Mouse (Mus musculus) adrenal gland, postnatal 25 days (tissue): ENCODE measurements around the gene Wsb1. TPM values are rescaled to one million over a fixed set of nuclear protein-coding genes. Genes with fewer than 3 reads are reported as not detected.
A peak's percentile ranks its signal among the peaks of the same experiment; 100 is the strongest.
"Not testable (repeated sequence)": the region's sequence is repeated elsewhere in the genome, so short reads cannot be mapped to it uniquely, and the experiment has no call there.

Experiments
- DNase-seq: peaks from one replicate; pipeline ENCODE4 v3.0.0; 2021; ENCODE audit warnings: mixed read lengths
- long read RNA-seq: library from polyadenylated mRNA; stranded (forward); transcript quantifications from one replicate; pipeline ENCODE4 v2.0.0, GENCODE M21; 2021
- total RNA-seq: library from RNA; stranded (reverse); gene quantifications from 2 replicates; pipeline ENCODE4 v1.2.3, GENCODE M21; 2021

The Wsb1 gene
- 36.4 and 56.3 TPM in 2 replicates for total RNA-seq
- long read RNA-seq, transcript Wsb1-206 (4 exons, 2,338 nt): minor isoform, 5 of 32 reads
- long read RNA-seq, transcript Wsb1-201 (9 exons, 2,476 nt): major isoform, 11 of 32 reads
- long read RNA-seq, partial matches to known transcripts: 3 of 32 reads
- long read RNA-seq, other reads (novel, unspliced or antisense): 12 of 32 reads

GRCm38 (mm10) chr11:79254391-79255098, at the start of gene Wsb1:
Gene Wsb1 (minus strand): TSS chr11:79254671.
- DNase-seq: peak; percentile 93

GRCm38 (mm10) chr11:79304245-79304644, 49.8 kb upstream of the Wsb1 start:
- not testable (repeated sequence) for DNase-seq

- no peak for DNase-seq
Measured at GRCm38 (mm10) chr11:79303109-79303508, 48.6 kb upstream of the Wsb1 start.

- DNase-seq: no peak
Measured at GRCm38 (mm10) chr11:79299719-79300431, 45.4 kb upstream of the Wsb1 start.

GRCm38 (mm10) chr11:79296856-79297491, 42.5 kb upstream of the Wsb1 start, which contains the start of gene Gm9964:
Gene Gm9964 (minus strand): TSS chr11:79296906.
- no peak for DNase-seq

GRCm38 (mm10) chr11:79296167-79296566, 41.7 kb upstream of the Wsb1 start:
- peak; percentile 16 for DNase-seq

GRCm38 (mm10) chr11:79293971-79294370, 39.5 kb upstream of the Wsb1 start:
- no peak for DNase-seq

- no peak for DNase-seq
Measured at GRCm38 (mm10) chr11:79293025-79293424, 38.6 kb upstream of the Wsb1 start.

- DNase-seq: no peak
Measured at GRCm38 (mm10) chr11:79292130-79292529, 37.7 kb upstream of the Wsb1 start.

GRCm38 (mm10) chr11:79291651-79292050, 37.2 kb upstream of the Wsb1 start:
- DNase-seq: no peak

- DNase-seq: peak; percentile 26
Measured at GRCm38 (mm10) chr11:79290473-79290872, 36.0 kb upstream of the Wsb1 start.

GRCm38 (mm10) chr11:79288913-79289640, 34.6 kb upstream of the Wsb1 start:
- DNase-seq: no peak

- no peak for DNase-seq
Measured at GRCm38 (mm10) chr11:79288278-79288843, 33.9 kb upstream of the Wsb1 start.

GRCm38 (mm10) chr11:79287447-79287846, 33.0 kb upstream of the Wsb1 start:
- DNase-seq: no peak

GRCm38 (mm10) chr11:79286305-79286799, 31.9 kb upstream of the Wsb1 start:
- no peak for DNase-seq

GRCm38 (mm10) chr11:79283350-79284030, 29.0 kb upstream of the Wsb1 start:
- DNase-seq: no peak

GRCm38 (mm10) chr11:79281396-79281795, 26.9 kb upstream of the Wsb1 start:
- DNase-seq: peak; percentile 20

GRCm38 (mm10) chr11:79279732-79280405, 25.4 kb upstream of the Wsb1 start:
- DNase-seq: no peak

GRCm38 (mm10) chr11:79273757-79274156, 19.3 kb upstream of the Wsb1 start:
- DNase-seq: no peak

GRCm38 (mm10) chr11:79273039-79273438, 18.6 kb upstream of the Wsb1 start:
- no peak for DNase-seq
